8 mouse cellular contexts compared by ENCODE assay signal in the genomic region with DNA sequence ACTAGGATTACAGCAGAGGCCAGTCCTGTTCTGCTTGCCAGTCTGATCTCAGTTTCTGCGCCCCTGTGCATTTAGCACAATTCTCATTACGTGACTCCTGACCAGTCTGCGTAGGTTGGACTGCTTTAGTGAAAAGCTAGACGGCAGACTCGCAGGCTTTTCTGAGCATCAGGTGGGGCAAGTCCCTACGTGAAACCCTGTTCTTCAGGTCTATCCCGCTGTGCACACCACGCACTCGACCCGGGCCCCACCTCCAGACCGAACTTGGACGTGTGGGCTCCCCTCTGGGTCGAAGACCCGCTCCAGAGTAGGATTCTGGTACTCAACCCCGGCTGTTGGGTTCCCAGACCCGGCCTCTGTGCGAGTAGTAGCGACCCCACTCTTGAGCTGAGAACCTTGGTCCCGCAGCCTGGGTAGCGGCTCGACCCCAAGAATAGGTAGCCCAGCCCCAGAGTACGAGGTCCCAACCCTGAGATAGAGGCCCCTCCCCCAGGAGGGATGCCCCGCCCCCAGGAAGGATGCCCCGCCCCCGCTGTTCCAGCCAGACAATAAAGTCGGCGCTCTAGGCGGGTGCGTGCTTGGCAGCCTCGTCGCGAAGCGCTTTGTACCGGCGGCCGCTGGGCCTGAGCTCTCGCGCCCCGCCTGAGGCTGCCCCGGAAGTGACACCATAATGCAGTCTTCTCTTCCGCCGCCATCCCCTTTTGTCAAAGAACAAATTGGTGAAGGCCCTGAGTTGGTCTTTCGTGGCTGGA. TPM values are rescaled to one million over a fixed set of nuclear protein-coding genes. Genes with fewer than 3 reads are reported as not detected.
DNase-seq lines count a peak whose midpoint lies in the region; ATAC-seq lines count a peak whose summit lies in the region.

No protein-coding gene starts in this region.

- intact Hi-C loops in gastrocnemius, postnatal 36 days (cut with DNase I) = loop anchor here (2.0 kb wide), 1 partner anchor 77 kb away; no protein-coding TSS in a partner anchor

- H3K79me2 ChIP-seq in macrophage (ENCODE audit: inconsistent target) = no peaks in the 10 kb centered on the region

- ATAC-seq in inflammation-experienced regulatory T-cells, adult 6 months = peak; percentile 72

- DNase-seq in adrenal gland, adult (ENCODE audit: inconsistent age in 2 of 2, low spot score in 1 of 2) = peak; percentile 90 to 96
- peak; percentile 93 for DNase-seq in embryo, embryonic 10.5 days (ENCODE audit: low spot score)
- peak; percentile 76 to 77 for DNase-seq in gastrocnemius, postnatal 36 days
- DNase-seq in left cerebral cortex, adult 8-10 months (ENCODE audit: low spot score in 2 of 2) = peak; percentile 54 to 66
- DNase-seq in retina, postnatal 7 days (ENCODE audit: low read depth, low spot score) = peak; percentile 76
- peak; percentile 86 for DNase-seq in thymus, postnatal 4 days

- no peaks in the 10 kb centered on the region for H3K36me3 ChIP-seq in macrophage (ENCODE audit: inconsistent target)

- H3K4me3 ChIP-seq in macrophage (ENCODE audit: inconsistent target) = peak overlapping the region; percentile 20

- WGBS in macrophage (ENCODE audit: missing documents) = 16% methylated on average over 34 of the region's 43 CpGs

- H3K27ac ChIP-seq in macrophage = no peak overlapping the region

RNA-seq across cellular contexts. Expression of a gene that starts 23.0 kb away (rescaled TPM):
- 10 to 100 TPM; 14.0 to 16.2 TPM for total RNA-seq in gastrocnemius, postnatal 36 days (2021)
- polyA plus RNA-seq in inflammation-experienced regulatory T-cells, adult 6 months (2017; shearing (Covaris generic)) = 10 to 100 TPM; 44.4 to 55.8 (median 46.6) TPM
- total RNA-seq in left cerebral cortex, adult 8-10 months (2022) = 10 to 100 TPM; 38.8 to 52.8 (median 43.8) TPM
- 10 to 100 TPM in 19 of 26 experiments, 1 to 10 TPM in 7; 2.2 to 54.5 (median 26.2) TPM for total RNA-seq in macrophage (2018; cell fraction: chromatin; rRNA removed)
- 10 to 100 TPM in 17 of 26 experiments, 1 to 10 TPM in 9; 2.1 to 18.5 (median 11.2) TPM for total RNA-seq in macrophage (2018; cell fraction: cytosol; rRNA removed)
- 10 to 100 TPM in 17 of 26 experiments, 1 to 10 TPM in 9; 3.8 to 43.1 (median 15.8) TPM for total RNA-seq in macrophage (2018; cell fraction: nucleus; rRNA removed)
- polyA plus RNA-seq in macrophage (2018) = 5.2 to 8.3 TPM (median 6.5 TPM) in 3 replicates

RNA-seq across cellular contexts. Expression of a gene that starts 36.8 kb away (rescaled TPM):
- total RNA-seq in gastrocnemius, postnatal 36 days (2021) = 1 to 10 TPM; 2.6 to 3.0 TPM
- polyA plus RNA-seq in inflammation-experienced regulatory T-cells, adult 6 months (2017; shearing (Covaris generic)) = 10 to 100 TPM in 2 of 3 experiments, 1 to 10 TPM in 1; 7.2 to 15.1 (median 14.0) TPM
- total RNA-seq in left cerebral cortex, adult 8-10 months (2022) = 10 to 100 TPM; 16.4 to 21.1 (median 18.7) TPM
- 10 to 100 TPM in 12 of 26 experiments, 1 to 10 TPM in 13, under 1 TPM in 1; 1.00 to 21.1 (median 9.1) TPM for total RNA-seq in macrophage (2018; cell fraction: chromatin; rRNA removed)
- total RNA-seq in macrophage (2018; cell fraction: cytosol; rRNA removed) = 1 to 10 TPM in 24 of 26 experiments, under 1 TPM in 2; 0.91 to 5.0 (median 3.6) TPM
- total RNA-seq in macrophage (2018; cell fraction: nucleus; rRNA removed) = 10 to 100 TPM in 8 of 26 experiments, 1 to 10 TPM in 18; 1.0 to 22.4 (median 6.0) TPM
- polyA plus RNA-seq in macrophage (2018) = 3.0 to 7.6 TPM (median 3.6 TPM) in 3 replicates

RNA-seq across cellular contexts. Expression of a gene that starts 51.7 kb away (rescaled TPM):
- 1 to 10 TPM; 6.1 to 8.2 TPM for total RNA-seq in gastrocnemius, postnatal 36 days (2021)
- 10 to 100 TPM; 25.0 to 25.9 (median 25.5) TPM for polyA plus RNA-seq in inflammation-experienced regulatory T-cells, adult 6 months (2017; shearing (Covaris generic))
- 10 to 100 TPM; 24.8 to 29.0 (median 24.8) TPM for total RNA-seq in left cerebral cortex, adult 8-10 months (2022)
- total RNA-seq in macrophage (2018; cell fraction: chromatin; rRNA removed) = 10 to 100 TPM; 12.1 to 64.9 (median 38.1) TPM
- 10 to 100 TPM in 18 of 26 experiments, 1 to 10 TPM in 8; 2.8 to 15.0 (median 11.7) TPM for total RNA-seq in macrophage (2018; cell fraction: cytosol; rRNA removed)
- 10 to 100 TPM in 24 of 26 experiments, 1 to 10 TPM in 2; 8.3 to 42.2 (median 24.9) TPM for total RNA-seq in macrophage (2018; cell fraction: nucleus; rRNA removed)
- 10.1 to 11.6 TPM (median 11.1 TPM) in 3 replicates for polyA plus RNA-seq in macrophage (2018)

Comparison
In these comparisons a context has a peak if more than half of its experiments do, and no peak if none do; other contexts are left out.
1. RNA of a gene that starts 36.8 kb away (total RNA-seq): 16.4 to 21.1 TPM in left cerebral cortex, adult 8-10 months; 2.6 to 3.0 TPM in gastrocnemius, postnatal 36 days; every median in the first group is over 4 times any median in the second.
2. Peak in every context shown above with its lines, with median percentiles within 50 percentile points of each other: DNase-seq.